Mouse (Mus musculus) testis, postnatal 10 days (tissue): ENCODE data around the gene Cel.
A peak's percentile ranks its signal among the peaks of the same experiment; 100 is the strongest.

Source experiments
- DNase-seq: peaks from one replicate; pipeline ENCODE4 v3.0.0; 2021; ENCODE audit warnings: low spot score

The Cel gene

DNA sequence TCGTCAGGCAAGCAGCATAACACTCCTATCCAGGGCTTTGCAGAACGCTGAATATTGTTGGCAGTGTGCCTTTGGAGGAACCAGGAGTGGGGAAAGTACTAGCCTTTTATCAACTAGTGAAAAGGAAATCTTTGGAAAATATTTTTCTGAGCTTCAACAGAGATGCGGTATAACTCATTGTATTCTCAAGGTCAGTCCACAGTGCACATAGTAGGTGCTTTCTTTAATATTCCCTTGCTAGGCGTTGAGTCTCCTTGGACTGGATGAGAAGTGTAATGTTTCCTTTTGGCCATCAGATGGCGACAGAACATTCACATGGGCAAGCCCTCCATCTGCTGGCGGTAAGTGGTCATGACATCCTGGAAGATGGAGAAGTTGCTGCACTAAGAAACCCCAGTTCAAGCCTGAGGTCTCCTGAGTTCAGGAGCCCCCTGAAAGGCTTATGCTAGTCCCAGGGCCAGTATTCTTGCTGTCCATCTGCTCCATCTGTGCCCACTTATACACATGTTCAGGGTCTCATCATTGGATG, 21.9 kb upstream of the Cel start:
- peak; percentile 82 for DNase-seq

DNA sequence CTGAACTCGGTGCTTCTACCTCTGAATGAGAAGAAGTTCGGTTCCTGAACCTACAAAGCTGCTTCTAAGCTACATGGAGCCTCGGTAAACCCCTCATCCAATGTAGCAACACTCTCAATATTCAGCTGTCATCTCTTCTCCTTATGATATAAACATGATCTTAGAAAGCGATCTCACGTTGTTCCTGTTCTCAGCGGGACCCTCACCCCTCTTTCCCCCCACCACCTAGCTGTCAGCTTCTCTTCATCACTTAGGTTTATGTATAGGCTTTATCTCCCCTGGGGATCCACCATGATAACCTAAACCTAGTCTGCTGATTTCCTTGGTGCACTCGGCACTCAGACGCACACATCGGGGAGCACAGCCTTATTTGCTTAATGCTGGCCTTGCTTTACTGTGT, 20.4 kb upstream of the Cel start, which contains the start of gene Gtf3c5:
TSS of gene Gtf3c5 (minus strand) at position 101 of the 400 bp plus-strand sequence.
- no peak for DNase-seq

DNA sequence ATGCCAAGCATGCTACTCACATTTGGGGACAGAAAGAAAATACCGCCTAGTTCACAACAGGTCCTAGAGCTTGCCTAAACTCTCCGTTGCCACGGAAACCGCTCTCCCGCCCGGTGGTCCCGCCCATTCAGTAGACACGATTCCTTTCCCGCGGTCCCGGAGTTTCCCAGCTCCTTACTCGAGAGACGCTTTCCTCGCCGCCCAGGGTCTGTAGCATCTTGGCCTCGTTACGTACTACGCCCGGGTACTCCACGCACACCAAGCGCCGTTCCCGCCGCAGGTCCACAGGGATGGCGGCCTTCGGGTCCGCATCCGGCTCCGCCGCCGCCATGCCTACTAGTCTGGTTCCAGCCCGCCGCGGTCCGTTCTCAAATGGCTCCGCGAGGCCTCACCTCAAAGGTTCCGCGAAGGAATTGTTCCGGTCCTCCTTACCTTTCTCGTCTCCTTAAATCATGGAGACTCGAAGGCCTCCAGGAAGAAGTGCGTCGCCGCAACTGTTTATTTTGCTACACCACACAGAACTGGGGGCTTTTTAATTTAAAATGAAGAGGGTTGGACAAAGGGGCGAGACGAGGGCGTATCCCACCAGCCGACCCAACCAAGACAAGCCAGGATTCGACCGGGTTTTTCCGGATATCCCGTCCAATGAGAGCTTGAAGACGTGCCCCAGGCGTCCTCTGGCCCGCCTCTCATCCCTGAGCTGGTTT, 19.6 kb upstream of the Cel start:
- DNase-seq = peak; percentile 92

- DNase-seq = peak; percentile 56
These were observed 14.8 kb upstream of the Cel start for GRCm38 (mm10) chr2:28578003-28578402.

DNA sequence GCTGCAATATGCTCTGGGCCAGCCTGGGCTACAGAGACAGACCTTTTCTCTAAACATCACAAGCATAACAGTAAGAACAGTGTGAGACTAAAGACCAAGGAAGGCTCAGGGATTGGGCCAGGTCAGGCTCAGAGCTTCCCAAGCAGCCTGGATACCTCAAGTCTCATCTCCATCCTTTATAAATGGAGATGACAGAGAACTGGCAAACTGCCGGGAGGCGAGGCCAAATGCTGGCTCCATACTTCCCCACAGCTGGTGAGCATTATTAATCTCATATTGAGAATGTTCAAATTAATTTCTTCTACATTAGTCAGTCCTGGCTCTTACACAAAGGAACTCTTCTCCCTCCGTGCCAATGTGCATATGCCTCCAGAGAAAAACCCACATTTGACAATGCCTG, 13.6 kb upstream of the Cel start:
- no peak for DNase-seq

DNA sequence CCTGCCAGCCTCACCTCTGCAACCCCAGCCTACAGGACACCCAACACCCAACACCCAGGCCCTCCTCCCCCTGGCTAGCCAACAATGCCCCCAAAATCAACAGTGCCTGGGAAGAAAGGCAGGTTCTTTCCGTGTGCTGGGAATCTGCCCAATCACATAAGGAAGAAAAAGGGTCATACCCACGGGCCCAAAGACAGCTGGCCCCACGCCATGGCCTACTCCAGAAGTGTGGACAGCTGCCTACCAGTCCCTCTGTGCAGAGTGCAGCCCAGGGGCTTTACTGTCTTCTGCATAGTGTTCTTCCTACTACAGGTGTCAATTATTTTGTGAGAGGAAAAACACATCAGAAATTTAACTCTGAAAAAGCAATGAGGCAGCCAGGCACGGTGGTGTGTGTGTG, 12.1 kb upstream of the Cel start:
- DNase-seq = no peak

DNA sequence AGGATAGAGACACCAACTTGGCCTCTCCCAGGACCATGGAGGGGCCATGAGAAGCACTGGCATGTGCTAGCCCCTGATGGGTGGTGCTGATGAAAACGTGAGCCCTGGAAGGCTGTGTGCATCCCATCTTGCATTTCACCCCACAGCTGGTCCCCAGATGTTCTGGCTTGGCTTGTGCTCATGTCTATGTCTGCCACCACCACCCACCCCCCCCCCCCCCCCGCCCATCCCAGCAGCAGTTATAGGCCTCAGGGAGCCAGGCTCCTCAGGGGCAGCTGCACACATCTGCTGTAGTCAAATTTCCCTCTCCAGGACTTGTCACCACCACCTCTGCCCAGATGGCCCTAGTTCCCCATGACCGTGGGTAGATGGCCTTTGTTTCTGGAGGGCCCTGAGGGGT, 6.7 kb upstream of the Cel start:
- no peak for DNase-seq

DNA sequence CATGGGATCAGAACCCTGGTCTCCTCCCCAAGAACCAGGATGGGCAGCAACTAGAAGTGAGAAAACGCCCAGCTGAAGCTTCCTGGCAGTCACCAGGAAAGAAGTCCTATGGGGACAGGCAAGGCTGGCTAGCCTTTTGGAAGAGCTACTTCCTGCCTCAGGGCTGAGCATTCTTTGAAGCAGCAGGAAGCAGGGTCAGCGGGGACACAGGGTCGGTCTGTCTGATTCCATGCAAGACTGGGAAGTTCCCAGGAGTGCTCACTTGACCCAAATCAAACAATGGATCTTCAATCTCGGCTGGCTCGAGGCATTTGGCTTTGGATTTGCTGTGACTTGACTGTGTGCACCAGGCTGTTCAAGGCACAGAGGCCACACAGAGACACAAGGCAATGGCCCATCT, 3.3 kb upstream of the Cel start:
- DNase-seq = no peak

- no peak for DNase-seq
These were observed 1.2 kb upstream of the Cel start for GRCm38 (mm10) chr2:28564380-28564779.

- no peak for DNase-seq
These were observed 627 bp upstream of the Cel start for GRCm38 (mm10) chr2:28563830-28564229.

GRCm38 (mm10) chr2:28557452-28557851, 5.8 kb downstream of the Cel start:
- DNase-seq = no peak

- DNase-seq = no peak
These were observed 10.9 kb downstream of the Cel start for GRCm38 (mm10) chr2:28552301-28552700.

GRCm38 (mm10) chr2:28549157-28549556, 14.0 kb downstream of the Cel start:
- no peak for DNase-seq

GRCm38 (mm10) chr2:28547237-28548172, 15.7 kb downstream of the Cel start:
- peak; percentile 93 for DNase-seq

DNA sequence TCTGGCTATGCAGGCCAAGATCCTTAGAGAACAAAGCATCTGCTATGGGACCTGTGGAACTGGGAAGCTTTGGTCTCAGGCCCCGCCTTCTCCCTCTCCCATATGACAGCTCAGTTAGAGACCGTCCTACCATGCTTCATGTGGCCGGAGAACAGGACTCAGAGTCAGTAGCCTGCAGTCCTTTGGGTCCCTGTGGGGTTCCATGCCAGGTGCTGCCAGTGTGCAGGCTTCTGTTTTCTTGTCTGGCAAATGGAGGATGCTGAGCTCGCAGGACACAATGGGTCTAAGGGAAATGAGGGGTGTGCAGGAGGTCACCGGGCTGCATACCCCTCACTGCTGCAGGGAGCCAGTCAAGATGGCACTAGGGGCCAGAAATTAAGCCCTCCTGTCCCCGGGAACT, 16.6 kb downstream of the Cel start:
- no peak for DNase-seq

GRCm38 (mm10) chr2:28545976-28546375, 17.2 kb downstream of the Cel start:
- no peak for DNase-seq

DNA sequence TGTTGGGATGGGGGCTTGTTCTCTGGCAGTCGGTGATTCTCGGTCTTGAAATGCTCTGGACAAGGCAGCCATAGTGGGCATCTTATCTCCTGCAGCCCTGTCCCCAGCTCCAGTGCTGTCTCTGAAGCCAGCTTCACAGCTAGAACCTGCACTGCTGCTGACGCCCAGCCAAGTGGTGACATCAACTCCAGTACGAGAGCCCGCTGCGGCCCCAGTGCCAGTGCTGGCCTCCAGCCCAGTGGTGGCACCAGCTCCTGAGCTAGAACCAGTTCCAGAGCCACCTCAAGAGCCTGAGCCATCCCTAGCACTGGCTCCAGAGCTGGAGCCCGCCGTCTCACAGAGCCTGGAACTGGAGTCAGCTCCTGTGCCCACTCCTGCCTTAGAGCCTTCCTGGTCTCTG, 19.3 kb downstream of the Cel start:
- no peak for DNase-seq

DNA sequence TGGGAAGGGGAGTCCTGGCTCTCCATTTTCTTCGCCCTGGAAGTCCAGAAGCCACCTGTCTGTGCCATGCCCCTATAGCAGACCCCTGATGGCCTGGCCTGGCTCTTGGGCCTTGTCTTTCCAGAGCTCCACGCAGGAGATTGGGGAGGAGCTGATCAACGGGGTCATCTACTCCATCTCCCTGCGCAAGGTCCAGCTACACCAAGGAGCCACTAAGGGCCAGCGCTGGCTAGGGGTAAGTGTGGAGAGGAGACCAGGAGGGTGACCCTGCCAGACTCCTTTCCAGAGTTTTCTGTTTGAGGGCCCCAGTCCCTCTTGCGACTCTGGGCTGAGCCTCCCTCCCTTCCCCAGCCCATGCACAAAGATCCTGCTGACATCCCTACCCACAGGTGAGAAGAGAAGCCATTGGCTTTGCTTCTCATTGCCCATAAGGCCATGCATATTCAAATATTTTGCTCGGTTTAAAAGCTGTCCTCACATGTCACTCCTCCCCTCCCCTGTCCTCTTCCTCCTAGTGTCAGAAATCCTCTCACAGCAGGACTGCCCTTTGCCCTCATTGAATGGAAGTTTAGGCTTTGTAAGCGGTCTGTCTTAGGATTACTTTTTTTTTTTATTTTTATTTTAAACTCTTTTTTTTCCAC, 22.5 kb downstream of the Cel start:
- no peak for DNase-seq

DNA sequence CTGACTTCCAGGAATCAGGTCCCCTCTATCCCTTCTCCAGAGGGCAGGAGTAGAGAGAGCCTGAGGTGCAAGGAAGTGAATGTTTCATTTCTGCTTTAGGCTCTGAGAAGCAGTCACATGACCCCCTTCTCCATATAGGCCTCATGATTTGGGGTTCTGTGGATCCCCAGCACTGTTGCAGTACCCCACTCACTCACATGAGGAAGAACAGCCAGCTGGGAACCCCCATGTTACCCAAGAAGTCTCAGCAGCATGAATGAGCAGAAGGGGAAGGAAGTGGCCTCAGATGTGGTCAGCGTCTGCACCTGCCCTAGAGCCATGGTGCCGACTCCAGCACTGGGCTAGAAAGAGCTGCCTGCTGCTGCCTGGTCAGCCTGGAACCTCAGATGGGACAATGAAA, 23.3 kb downstream of the Cel start:
- DNase-seq = no peak

DNA sequence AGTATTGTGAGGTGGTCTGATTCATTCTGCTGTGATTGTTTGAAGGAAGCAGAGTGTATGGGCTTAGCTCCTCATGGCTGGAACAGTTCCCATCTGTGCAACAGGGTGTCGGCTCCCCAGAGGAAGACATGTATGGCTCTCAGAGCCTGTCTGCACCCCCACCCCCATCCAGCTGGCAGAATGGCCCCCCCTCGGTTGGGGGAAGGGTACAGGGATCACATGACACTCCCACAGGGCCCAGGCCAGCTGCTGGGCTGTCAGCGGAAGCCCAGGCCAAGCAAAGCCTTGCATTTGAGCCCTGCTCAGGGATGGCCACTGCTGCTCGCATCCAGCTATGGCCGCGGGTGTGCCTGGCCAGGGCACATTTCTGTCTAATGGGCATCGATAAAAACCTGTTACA, 24.0 kb downstream of the Cel start:
- DNase-seq = peak; percentile 66

DNA sequence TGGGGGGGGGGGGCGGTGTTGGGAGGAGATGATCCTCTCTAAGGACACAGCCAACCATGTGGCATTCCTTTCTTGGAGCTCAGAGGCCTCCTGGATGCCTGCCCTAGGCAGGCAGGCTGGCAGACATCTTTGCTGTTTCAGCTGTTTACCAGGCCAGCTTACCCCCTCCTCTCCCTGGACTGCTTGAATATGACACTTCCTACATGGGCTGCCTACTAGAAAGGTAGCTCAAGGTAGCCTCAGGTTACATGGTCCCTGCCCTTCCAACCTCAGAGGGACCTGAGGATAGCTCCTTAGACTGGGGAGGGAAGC, 24.4 kb downstream of the Cel start:
- DNase-seq = no peak

DNA sequence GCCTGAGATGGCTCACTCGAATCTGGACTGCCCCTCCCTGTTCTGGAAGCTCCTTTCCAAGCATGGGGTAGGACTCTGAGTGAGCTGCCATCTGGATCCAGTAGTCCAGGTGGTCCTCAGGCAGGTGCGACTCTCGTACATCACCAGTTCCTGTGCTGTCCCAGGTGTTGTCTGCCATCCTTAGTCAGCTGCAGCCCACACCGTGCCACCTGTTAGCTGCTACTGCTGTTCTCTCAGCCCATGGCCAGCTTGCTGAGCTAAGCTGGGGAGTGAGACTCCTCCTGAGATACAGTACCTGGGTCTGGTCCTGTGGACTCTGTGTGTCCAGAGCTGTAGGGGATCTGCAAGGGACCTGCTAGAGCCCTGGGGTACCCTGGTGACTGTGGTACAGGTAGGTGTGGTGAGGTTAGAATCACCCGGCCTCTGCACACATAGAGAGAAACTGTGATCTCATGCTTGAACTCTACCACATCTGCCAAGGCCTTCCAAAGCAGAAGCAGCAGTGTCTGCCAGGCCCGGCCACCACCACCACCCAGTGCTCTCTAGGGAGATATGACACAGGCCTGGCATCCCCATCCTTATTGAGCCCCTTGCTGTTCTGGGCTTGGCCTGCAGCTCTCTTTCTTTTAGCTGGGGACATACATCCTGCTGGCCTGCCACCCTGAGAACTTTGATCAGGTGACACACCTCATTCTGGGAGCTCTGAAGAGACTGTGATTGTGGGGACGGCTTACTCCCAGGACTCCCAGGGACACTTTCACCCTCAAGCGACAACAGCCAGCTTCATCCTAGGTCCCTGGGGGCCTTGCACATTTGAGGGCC, 25.0 kb downstream of the Cel start:
- DNase-seq = no peak
